Mouse (Mus musculus) thymus, postnatal 25 days (tissue): ENCODE data around the gene Nprl3.

ENCODE experiments used
- DNase-seq: peaks from one replicate; pipeline ENCODE4 v3.0.0; 2022

Gene Nprl3

DNA sequence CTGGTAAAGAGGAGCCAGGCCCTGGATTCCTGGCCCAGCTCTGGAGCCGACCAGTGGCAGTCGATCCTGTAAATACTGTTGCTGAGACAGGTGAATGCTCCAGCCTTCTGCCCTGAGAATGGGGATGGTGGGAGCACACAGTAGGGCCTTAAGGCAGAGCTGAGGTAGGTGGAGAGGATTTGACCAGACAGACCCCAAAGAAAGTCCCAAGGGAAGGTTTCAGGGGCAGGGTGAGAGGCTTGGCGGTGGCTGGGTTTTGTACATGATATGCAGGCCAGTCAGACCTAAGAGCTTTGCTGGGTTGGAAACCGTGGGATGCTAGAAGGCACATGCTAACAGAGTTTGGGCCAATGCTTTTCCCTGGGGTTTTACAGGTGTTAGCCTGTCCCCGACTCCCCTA, 72.9 kb downstream of the Nprl3 start:
- no peak for DNase-seq

DNA sequence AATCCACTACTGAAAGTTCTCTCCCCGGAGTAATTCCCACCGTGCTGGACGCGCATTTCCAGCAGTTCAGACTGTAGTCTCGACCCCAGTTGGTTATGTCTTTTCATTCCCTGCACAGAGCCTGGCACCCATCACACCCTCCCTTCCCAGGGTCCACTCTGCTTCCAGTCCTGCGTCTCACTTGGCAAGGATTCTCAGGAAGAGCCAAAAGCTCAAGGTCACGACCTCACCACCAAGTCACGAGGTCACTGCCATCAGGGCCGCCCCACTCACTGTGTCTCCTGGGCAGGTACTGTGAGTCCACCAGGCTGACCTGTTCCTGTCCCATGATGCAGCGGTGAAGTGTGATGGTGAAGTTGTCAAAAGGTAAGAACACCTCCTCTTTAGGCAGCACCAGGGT, 73.4 kb downstream of the Nprl3 start:
- DNase-seq, result no peak

DNA sequence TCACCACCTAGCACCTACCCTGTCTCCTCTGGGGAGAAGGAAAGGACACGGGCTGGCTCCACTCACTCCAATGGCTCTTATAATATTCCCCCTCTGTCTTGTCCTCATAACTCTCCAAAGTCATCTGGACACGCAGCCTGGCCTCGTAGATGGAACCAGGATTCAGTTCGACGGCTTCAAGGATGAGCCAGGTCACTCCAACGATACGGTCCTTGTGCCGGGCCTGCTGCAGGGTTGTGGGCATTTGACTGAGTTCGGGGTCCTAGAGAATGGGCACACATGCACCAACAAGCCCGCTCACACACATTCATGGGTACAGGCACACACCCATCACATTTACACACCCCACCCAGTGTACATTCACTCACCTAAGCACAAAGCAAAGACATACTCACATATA, 74.4 kb downstream of the Nprl3 start:
- DNase-seq, result no peak

GRCm38 (mm10) chr11:32190603-32191110, 76.8 kb downstream of the Nprl3 start:
- DNase-seq, result no peak

- no peak for DNase-seq
Measured at GRCm38 (mm10) chr11:32190119-32190518, 77.4 kb downstream of the Nprl3 start.

- DNase-seq, result no peak
Measured at GRCm38 (mm10) chr11:32189434-32189833, 78.1 kb downstream of the Nprl3 start.

DNA sequence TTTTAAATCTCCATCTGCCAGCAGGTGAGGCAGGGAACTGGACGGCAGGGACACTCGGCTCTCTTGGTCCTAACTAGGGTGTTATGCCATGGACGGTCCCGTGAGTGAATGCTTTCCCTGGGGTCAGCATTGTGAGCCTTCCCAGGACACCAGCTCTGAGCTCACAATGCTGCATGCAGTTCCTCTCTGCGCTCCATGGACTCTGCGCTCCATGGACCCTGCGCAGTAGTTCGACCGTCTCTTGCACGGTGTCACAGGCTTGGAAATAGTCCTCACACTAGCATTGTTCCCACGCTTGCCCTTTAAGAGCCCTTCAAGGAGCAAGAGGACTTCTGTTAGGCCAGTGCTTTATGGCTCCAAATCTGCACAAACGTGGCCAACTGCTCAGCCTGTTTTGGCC, 78.6 kb downstream of the Nprl3 start:
- no peak for DNase-seq

GRCm38 (mm10) chr11:32187256-32187655, 80.3 kb downstream of the Nprl3 start:
- DNase-seq, result no peak

- DNase-seq, result no peak
Measured at GRCm38 (mm10) chr11:32186031-32186430, 81.5 kb downstream of the Nprl3 start.

GRCm38 (mm10) chr11:32184469-32184868, 83.0 kb downstream of the Nprl3 start:
- no peak for DNase-seq

- DNase-seq, result peak; percentile 76
Measured at GRCm38 (mm10) chr11:32181973-32182868, 85.3 kb downstream of the Nprl3 start.

GRCm38 (mm10) chr11:32181246-32181645, 86.3 kb downstream of the Nprl3 start:
- no peak for DNase-seq

DNA sequence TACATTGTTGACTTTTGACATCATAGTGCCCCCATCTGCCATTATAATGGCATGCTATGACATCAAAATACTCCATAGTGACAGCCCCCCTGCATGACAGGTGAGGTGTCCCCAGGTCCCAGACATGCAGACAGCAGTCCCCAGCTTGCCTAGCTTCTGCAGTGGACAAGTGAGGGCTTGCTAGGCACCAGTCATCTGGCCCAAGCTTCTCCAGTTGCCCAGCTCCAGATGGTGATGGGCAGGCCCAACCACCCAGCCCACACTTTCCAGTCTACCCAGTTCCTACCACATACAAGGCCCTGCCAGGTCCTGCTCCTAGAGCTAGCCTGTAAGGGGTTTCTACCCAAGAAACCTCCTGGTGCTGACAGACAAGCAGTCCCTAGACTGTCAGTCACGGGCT, 89.0 kb downstream of the Nprl3 start:
- DNase-seq, result no peak
